Mouse (Mus musculus) embryonic fibroblast, embryonic 13.5 days (primary cell): ENCODE measurements around the gene Fcgr4. TPM values are rescaled to one million over a fixed set of nuclear protein-coding genes. Genes with fewer than 3 reads are reported as not detected.
A peak's percentile ranks its signal among the peaks of the same experiment; 100 is the strongest.
"Not testable (repeated sequence)": the region's sequence is repeated elsewhere in the genome, so short reads cannot be mapped to it uniquely, and the experiment has no call there.

ENCODE experiments used
- H3K27ac ChIP-seq: 2 replicates; pipeline ENCODE4 v1.5.1; 2012; ENCODE audit warnings: low read length, control low read depth, inconsistent platforms; ENCODE audit not compliant: insufficient read depth
- H3K4me1 ChIP-seq: 2 replicates; pipeline ENCODE4 v1.6.1; 2011; ENCODE audit warnings: low read length; ENCODE audit not compliant: control insufficient read depth, insufficient read depth
- H3K4me3 ChIP-seq: 2 replicates; pipeline ENCODE4 v1.5.1; 2011; ENCODE audit warnings: mild to moderate bottlenecking, control low read depth, low read length; ENCODE audit not compliant: insufficient read depth
- CTCF ChIP-seq: IDR thresholded peaks from 2 replicates; pipeline ENCODE4 v1.5.1; 2011; ENCODE audit warnings: mild to moderate bottlenecking, control low read depth, low read length, moderate library complexity, borderline replicate concordance; ENCODE audit not compliant: insufficient read depth
- POLR2A ChIP-seq: IDR thresholded peaks from 2 replicates; pipeline ENCODE4 v1.6.1; 2011; ENCODE audit warnings: low read depth, mild to moderate bottlenecking, control low read depth, low read length, moderate library complexity
- polyA plus RNA-seq: library from polyadenylated mRNA; stranded (reverse); fragments of >200 nt; gene quantifications from 2 replicates; pipeline ENCODE4 v1.2.4, GENCODE M21; 2011; ENCODE audit warnings: low read depth; ENCODE audit not compliant: missing spikeins, insufficient read length

Gene Fcgr4
- polyA plus RNA-seq, 1 experiment = not detected

GRCm38 (mm10) chr1:171049263-171049662, 30.5 kb downstream of the Fcgr4 start:
- Histone ChIP-seq H3K4me3 (no peak overlapping the region), H3K4me1 (no peaks in the 10 kb centered on the region), H3K27ac (no peak overlapping the region)
- TF ChIP-seq CTCF = no peak
- peak; percentile 19; the same call in 1 of the 2 replicates for TF ChIP-seq POLR2A

- Histone ChIP-seq H3K4me3 (no peak overlapping the region), H3K4me1 (no peaks in the 10 kb centered on the region), H3K27ac (no peak overlapping the region)
- no peak for TF ChIP-seq POLR2A
- TF ChIP-seq CTCF = no peak
These were observed 32.1 kb downstream of the Fcgr4 start for GRCm38 (mm10) chr1:171050774-171051173.

DNA sequence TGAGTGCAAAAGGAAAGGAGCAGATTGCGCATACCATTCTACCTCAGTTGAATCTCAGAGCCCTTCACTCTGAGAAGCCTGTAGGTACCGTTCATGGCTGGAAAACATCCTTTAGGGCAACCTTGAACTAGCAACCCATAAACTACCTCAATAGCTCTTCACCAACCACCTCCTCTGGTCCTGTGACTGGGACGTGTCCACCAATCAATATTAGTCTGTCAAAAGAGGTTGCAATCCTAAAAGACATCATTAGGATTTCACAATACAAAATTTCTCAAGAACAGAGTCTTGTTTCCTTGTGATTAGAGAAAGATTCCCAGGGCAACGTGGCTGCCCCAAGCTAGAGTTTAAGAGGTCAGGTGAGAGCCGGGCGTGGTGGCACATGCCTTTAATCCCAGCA, 34.6 kb downstream of the Fcgr4 start:
- no peak overlapping the region for H3K4me3 ChIP-seq
- TF ChIP-seq POLR2A (no peak), CTCF (no peak)
- no peak overlapping the region for H3K27ac ChIP-seq
- H3K4me1 ChIP-seq = no peaks in the 10 kb centered on the region

GRCm38 (mm10) chr1:171057253-171057652, 38.5 kb downstream of the Fcgr4 start:
- H3K27ac ChIP-seq = no peak overlapping the region
- TF ChIP-seq POLR2A (no peak), CTCF (no peak)
- no peaks in the 10 kb centered on the region for H3K4me1 ChIP-seq
- no peak overlapping the region for H3K4me3 ChIP-seq

GRCm38 (mm10) chr1:171059203-171059602, 40.5 kb downstream of the Fcgr4 start:
- H3K4me3 ChIP-seq = no peak overlapping the region
- H3K4me1 ChIP-seq = no peaks in the 10 kb centered on the region
- H3K27ac ChIP-seq = no peak overlapping the region
- TF ChIP-seq POLR2A (no peak), CTCF (no peak)

- H3K27ac ChIP-seq = no peak overlapping the region
- no peak for TF ChIP-seq CTCF
- TF ChIP-seq POLR2A = no peak
These were observed 41.7 kb downstream of the Fcgr4 start for GRCm38 (mm10) chr1:171060392-171060791.

GRCm38 (mm10) chr1:171061566-171061965, 42.8 kb downstream of the Fcgr4 start:
- TF ChIP-seq POLR2A (no peak), CTCF (no peak)
- Histone ChIP-seq H3K4me3 (no peak overlapping the region), H3K4me1 (no peaks in the 10 kb centered on the region), H3K27ac (no peak overlapping the region)

More at GRCm38 (mm10) chr1:171060392-171060791, 41.7 kb downstream of the Fcgr4 start:
- H3K4me1 ChIP-seq = no peaks in the 10 kb centered on the region
- no peak overlapping the region for H3K4me3 ChIP-seq

GRCm38 (mm10) chr1:171063569-171064490, 45.1 kb downstream of the Fcgr4 start:
- not testable (repeated sequence) for H3K4me1 ChIP-seq, H3K27ac ChIP-seq
- H3K4me3 ChIP-seq = peak overlapping the region; percentile 23

DNA sequence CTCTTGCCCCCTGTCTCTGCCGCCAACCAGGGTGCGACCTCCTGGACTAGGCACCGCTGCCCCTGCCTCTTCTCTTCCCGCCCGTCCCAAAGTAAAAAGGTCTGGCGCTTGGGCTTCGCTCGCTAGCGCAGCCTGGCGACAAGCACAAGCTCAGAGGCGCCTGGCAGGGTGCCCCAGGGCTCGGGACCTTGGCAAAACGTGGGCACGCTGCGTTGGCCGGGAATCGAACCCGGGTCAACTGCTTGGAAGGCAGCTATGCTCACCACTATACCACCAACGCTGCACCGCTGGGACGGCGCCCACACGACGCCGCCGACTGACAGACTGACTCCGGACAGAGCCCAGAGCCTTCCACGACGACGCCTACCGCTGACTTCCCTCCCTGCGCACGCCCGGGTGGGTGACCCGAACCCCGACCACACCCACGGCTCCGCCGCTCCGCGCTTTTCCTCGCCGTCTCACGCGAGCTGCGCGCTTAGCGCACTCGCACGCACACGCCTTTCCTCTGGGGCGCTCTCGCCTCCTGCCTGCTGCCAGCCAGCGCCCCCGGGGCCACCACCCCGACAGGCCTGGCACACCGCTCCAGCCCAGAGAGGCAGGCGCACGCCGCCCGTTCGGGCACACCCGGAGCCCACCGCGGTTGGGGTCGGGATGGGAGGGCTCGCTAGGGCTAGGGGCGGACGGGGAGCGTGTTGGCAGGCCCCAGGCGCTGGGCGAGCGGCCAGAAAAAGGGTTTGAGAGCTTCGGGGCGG, 45.9 kb downstream of the Fcgr4 start, which contains the start of gene Fcgr3:
Gene Fcgr3 (minus strand): TSS at position 445 of the 752 bp plus-strand sequence.
- not testable (repeated sequence) for H3K4me1 ChIP-seq, H3K27ac ChIP-seq
- peak within 1 kb of the TSS; percentile 28 for H3K4me3 ChIP-seq
- TF ChIP-seq CTCF = peak; percentile 49; the same call in 1 of the 2 replicates

GRCm38 (mm10) chr1:171065243-171065587, 46.5 kb downstream of the Fcgr4 start:
- H3K4me1 ChIP-seq, H3K27ac ChIP-seq, H3K4me3 ChIP-seq: not testable (repeated sequence)

- H3K27ac ChIP-seq, H3K4me3 ChIP-seq, H3K4me1 ChIP-seq: not testable (repeated sequence)
These were observed 47.0 kb downstream of the Fcgr4 start for GRCm38 (mm10) chr1:171065768-171066167.

GRCm38 (mm10) chr1:171066583-171066982, 47.9 kb downstream of the Fcgr4 start:
- not testable (repeated sequence) for H3K27ac ChIP-seq, H3K4me1 ChIP-seq, H3K4me3 ChIP-seq

GRCm38 (mm10) chr1:171067928-171068327, 49.2 kb downstream of the Fcgr4 start:
- H3K4me1 ChIP-seq, H3K27ac ChIP-seq, H3K4me3 ChIP-seq: not testable (repeated sequence)

DNA sequence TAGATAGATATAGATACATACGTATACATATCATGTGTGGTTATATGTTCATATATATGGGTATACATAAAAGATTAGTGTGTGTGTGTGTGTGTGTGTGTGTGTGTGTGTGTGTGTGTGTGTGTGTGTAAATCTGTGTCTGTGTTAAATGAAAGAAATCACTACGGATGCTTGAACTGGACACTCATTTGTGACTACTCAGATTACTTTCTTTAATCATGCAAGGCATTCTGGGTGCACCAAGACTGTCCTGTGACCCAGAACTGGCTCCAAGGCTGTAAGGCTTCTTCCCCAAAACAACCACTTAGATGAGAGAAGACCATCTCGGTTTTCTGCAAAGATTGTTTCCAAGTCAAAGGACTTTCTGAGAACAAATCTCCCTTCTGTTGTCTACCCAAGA, 50.8 kb downstream of the Fcgr4 start:
- not testable (repeated sequence) for H3K27ac ChIP-seq, H3K4me1 ChIP-seq, H3K4me3 ChIP-seq

GRCm38 (mm10) chr1:171070879-171071278, 52.2 kb downstream of the Fcgr4 start:
- not testable (repeated sequence) for H3K4me3 ChIP-seq, H3K4me1 ChIP-seq, H3K27ac ChIP-seq
